Mouse (Mus musculus) liver, embryonic 14.5 days (tissue): ENCODE results near the gene Vwa1. TPM values are rescaled to one million over a fixed set of nuclear protein-coding genes. Genes with fewer than 3 reads are reported as not detected.

Experiments
- ATAC-seq: fragments of 200-750 bp; cut with Nextera tagmentation; 2 replicates; pipeline ENCODE4 v1.8.0; 2017; ENCODE audit warnings: moderate number of reproducible peaks, mild to moderate bottlenecking, moderate library complexity; ENCODE audit not compliant: insufficient read depth
- DNase-seq, 3 experiments: peaks; one replicate each; pipeline ENCODE4 v3.0.0-alpha.2; 2012 to 2013; ENCODE audit warnings: low read depth in 3 of 3, low spot score in 3 of 3
- H3K27ac ChIP-seq: fragments of 300-500 bp; sonication (generic); 2 replicates; pipeline ENCODE4 v1.5.1; 2014; ENCODE audit warnings: moderate library complexity, mild to moderate bottlenecking, control low read depth, inconsistent platforms
- H3K27me3 ChIP-seq: fragments of 300-500 bp; sonication (generic); 2 replicates; pipeline ENCODE4 v1.6.1; 2014; ENCODE audit warnings: mild to moderate bottlenecking, low read length, moderate library complexity; ENCODE audit not compliant: control insufficient read depth, insufficient read depth
- H3K36me3 ChIP-seq: fragments of 300-500 bp; sonication (generic); replicated peaks from 2 replicates; pipeline ENCODE4 v1.6.1; 2014; ENCODE audit warnings: low read depth; ENCODE audit not compliant: control insufficient read depth, insufficient read depth
- H3K4me1 ChIP-seq, 2 experiments: fragments of 200-500 bp in 1 of 2; fragments of 300-500 bp in 1 of 2; sonication (generic) in 1 of 2; replicated peaks; 2 replicates each; pipeline ENCODE4 v1.6.1; 2012 to 2014; ENCODE audit warnings: antibody characterized with exemption in 1 of 2, inconsistent platforms in 1 of 2, low read length in 1 of 2; ENCODE audit not compliant: control insufficient read depth in 2 of 2, insufficient read depth in 2 of 2
- H3K4me2 ChIP-seq: fragments of 300-500 bp; sonication (generic); 2 replicates; pipeline ENCODE4 v1.6.1; 2014; ENCODE audit warnings: low read depth, mild to moderate bottlenecking, control low read depth, moderate library complexity
- H3K4me3 ChIP-seq, 2 experiments: fragments of 200-500 bp in 1 of 2; fragments of 300-500 bp in 1 of 2; sonication (generic) in 1 of 2; 2 replicates each; pipeline ENCODE4 v1.5.1; 2012 to 2014; ENCODE audit warnings: low read depth in 2 of 2, low read length in 2 of 2, mild to moderate bottlenecking in 2 of 2, control low read depth in 1 of 2, inconsistent platforms in 1 of 2, moderate library complexity in 1 of 2; ENCODE audit not compliant: insufficient read depth in 1 of 2
- H3K9ac ChIP-seq: fragments of 300-500 bp; sonication (generic); replicated peaks from 2 replicates; pipeline ENCODE4 v1.6.1; 2014; ENCODE audit warnings: mild to moderate bottlenecking, control low read depth, moderate library complexity
- H3K9me3 ChIP-seq: fragments of 300-500 bp; sonication (generic); 2 replicates; pipeline ENCODE4 v1.6.1; 2016; ENCODE audit warnings: low read length, mixed read lengths; ENCODE audit not compliant: control insufficient read depth
- CTCF ChIP-seq: IDR thresholded peaks from 2 replicates; pipeline ENCODE4 v1.5.1; 2016; ENCODE audit warnings: antibody characterized with exemption, low read depth, control low read depth
- EP300 ChIP-seq: IDR thresholded peaks from 2 replicates; pipeline ENCODE4 v1.6.1; 2016; ENCODE audit warnings: antibody characterized with exemption, low read depth
- WGBS: fragments of 180-500 bp; shearing (Covaris S2); extraction: QIAGEN DNeasy Blood & Tissue Kit; methylation state at CpG from one replicate; pipeline ENCODE4 v1.1.7; 2014; ENCODE audit not compliant: insufficient replicate concordance; 5-methylcytosine and 5-hydroxymethylcytosine counted together
- polyA plus RNA-seq, 2 experiments: library from polyadenylated mRNA; depleted of rRNA in 1 of 2; stranded (reverse) in 1 of 2; unstranded in 1 of 2; fragments of >200 nt; fragmentation: Nextera tagmentation in 1 of 2; extraction: Ambion mirVana in 1 of 2; gene quantifications; 2 replicates each; pipeline versions ENCODE4 v1.2.1 to v1.2.3; 2012 to 2014

The Vwa1 gene
- polyA plus RNA-seq, 2 experiments = 0.15 to 0.19 TPM

- no peak for TF ChIP-seq EP300
- peak; percentile 96 for TF ChIP-seq CTCF
Observed at GRCm38 (mm10) chr4:155769880-155770512, 4.5 kb downstream of the Vwa1 start.

GRCm38 (mm10) chr4:155769496-155769879 lies 5.0 kb downstream of the Vwa1 start:
- Histone ChIP-seq H3K4me1 (0 out of 4 replicates have a peak, but pooled peaks cover 0 to 4% of the 10 kb centered on the region in 2 experiments), H3K27ac (no peak overlapping the region), H3K36me3 (no peaks in the 10 kb centered on the region), H3K9me3 (no peaks in the 10 kb centered on the region), H3K27me3 (peaks cover 14% of the 10 kb centered on the region), H3K9ac (peak overlapping the region; percentile 72; the same call in 1 of the 2 replicates), H3K4me2 (peak overlapping the region; percentile 86), H3K4me3 (peak overlapping the region; percentile 55 to 56)
- TF ChIP-seq EP300 = no peak
- TF ChIP-seq CTCF = no peak
- WGBS = 53% methylated on average over 5 of the region's 5 CpGs
- ATAC-seq = no peak
- DNase-seq = no peak

More at GRCm38 (mm10) chr4:155769880-155770512, 4.5 kb downstream of the Vwa1 start:
- Histone ChIP-seq H3K36me3 (no peaks in the 10 kb centered on the region), H3K9me3 (no peaks in the 10 kb centered on the region), H3K4me1 (0 out of 4 replicates have a peak, but pooled peaks cover 0 to 4% of the 10 kb centered on the region in 2 experiments), H3K4me2 (peak overlapping the region; percentile 86), H3K27ac (no peak overlapping the region), H3K9ac (peak overlapping the region; percentile 72), H3K4me3 (peak overlapping the region; percentile 55 to 56), H3K27me3 (peaks cover 17% of the 10 kb centered on the region)
- ATAC-seq (peak; percentile 88), DNase-seq (peak; percentile 66 to 70 (median 68))
- WGBS = under 1% methylated on average over 39 of the region's 39 CpGs

- WGBS = 62% methylated on average over 3 of the region's 3 CpGs
- Histone ChIP-seq H3K9me3 (no peaks in the 10 kb centered on the region), H3K9ac (no peak overlapping the region), H3K4me1 (peaks cover 4 to 15% of the 10 kb centered on the region in 2 experiments), H3K4me3 (no peak overlapping the region), H3K27me3 (no peaks in the 10 kb centered on the region), H3K36me3 (no peaks in the 10 kb centered on the region), H3K4me2 (peak overlapping the region; percentile 100), H3K27ac (no peak overlapping the region)
- ATAC-seq = no peak
- DNase-seq = no peak
- TF ChIP-seq CTCF (no peak), EP300 (no peak)
Observed at GRCm38 (mm10) chr4:155762357-155762756, 12.1 kb downstream of the Vwa1 start.

GRCm38 (mm10) chr4:155761356-155762099 lies 13.0 kb downstream of the Vwa1 start:
- TF ChIP-seq CTCF (no peak), EP300 (no peak)
- H3K4me2 ChIP-seq = peak overlapping the region; percentile 100
- H3K27ac ChIP-seq = peak overlapping the region; percentile 44
- H3K27me3 ChIP-seq = no peaks in the 10 kb centered on the region
- ATAC-seq (0 out of 2 replicates have a peak, but pooled peaks have one; percentile 3), DNase-seq (no peak)
- H3K4me3 ChIP-seq = peak overlapping the region; percentile 72 to 84
- peaks cover 4 to 15% of the 10 kb centered on the region in 2 experiments for H3K4me1 ChIP-seq
- H3K36me3 ChIP-seq = no peaks in the 10 kb centered on the region; the same call in 1 of the 2 replicates
- WGBS = 3% methylated on average over 28 of the region's 28 CpGs
- peak overlapping the region; percentile 84 for H3K9ac ChIP-seq
- H3K9me3 ChIP-seq = no peaks in the 10 kb centered on the region

- H3K9me3 ChIP-seq = no peaks in the 10 kb centered on the region
- peak within 1 kb of the TSS; percentile 44 for H3K27ac ChIP-seq
- H3K27me3 ChIP-seq = no peaks in the 10 kb centered on the region
- no peak for TF ChIP-seq CTCF
- TF ChIP-seq EP300 = no peak
- H3K4me2 ChIP-seq = peak within 1 kb of the TSS; percentile 100
- H3K4me1 ChIP-seq = peaks cover 4 to 15% of the 10 kb centered on the region in 2 experiments
- peak; percentile 97 for ATAC-seq
- peak within 1 kb of the TSS; percentile 84 for H3K9ac ChIP-seq
- DNase-seq = peak; percentile 94 to 96 (median 95)
- H3K4me3 ChIP-seq = peak within 1 kb of the TSS; percentile 84 to 86
- under 1% methylated on average over 68 of the region's 68 CpGs for WGBS
- H3K36me3 ChIP-seq = peaks cover 1% of the 10 kb centered on the region
Observed at GRCm38 (mm10) chr4:155760613-155761355, 13.7 kb downstream of the Vwa1 start, which contains the start of gene Atad3a. Atad3a (minus strand) TSS chr4:155761093.
